Mouse (Mus musculus): ENCODE results near the gene Sorcs1. TPM values are rescaled to one million over a fixed set of nuclear protein-coding genes. Genes with fewer than 3 reads are reported as not detected.

The Sorcs1 gene
- polyA plus RNA-seq, 1 experiment from 2014 or later = 2.0 TPM

Small RNAs within 50 kb of the gene (microRNA-seq; reads per million reads assigned to microRNA genes)
- gene Gm27749 = not detected
